Mouse (Mus musculus) c-Kit-positive CD71-positive TER-119-negative erythroid progenitor cells, embryonic 14.5 days (primary cell): ENCODE measurements around the gene Syna.

Source experiments
- DNase-seq: peaks from one replicate; pipeline ENCODE4 v3.0.0-alpha.2; 2013; ENCODE audit warnings: low read depth

Syna gene

GRCm38 (mm10) chr5:134567445-134567844 is 7.5 kb upstream of the Syna start:
- no peak for DNase-seq

DNA sequence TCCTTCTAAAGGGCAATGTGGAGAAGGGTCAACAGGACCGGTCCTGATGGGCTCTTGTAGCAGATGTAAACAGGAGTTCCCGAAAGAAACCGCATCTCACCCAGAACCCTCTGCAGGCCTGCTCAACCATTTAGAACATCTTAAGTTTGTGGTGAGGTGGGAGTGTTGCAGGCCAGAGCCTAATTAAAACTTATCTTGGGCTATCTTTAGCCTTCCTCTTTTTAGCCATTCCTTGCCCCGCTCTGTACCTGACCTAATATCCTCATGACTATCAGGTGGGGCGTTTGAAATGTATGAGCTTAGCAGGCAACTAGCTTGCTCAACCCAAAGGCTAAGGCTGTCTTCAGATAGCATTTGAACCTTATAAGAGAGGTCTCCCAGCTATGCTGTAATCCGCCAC is 5.7 kb upstream of the Syna start:
- DNase-seq = no peak

- DNase-seq = no peak
These were observed 4.3 kb upstream of the Syna start for GRCm38 (mm10) chr5:134564272-134564671.

DNA sequence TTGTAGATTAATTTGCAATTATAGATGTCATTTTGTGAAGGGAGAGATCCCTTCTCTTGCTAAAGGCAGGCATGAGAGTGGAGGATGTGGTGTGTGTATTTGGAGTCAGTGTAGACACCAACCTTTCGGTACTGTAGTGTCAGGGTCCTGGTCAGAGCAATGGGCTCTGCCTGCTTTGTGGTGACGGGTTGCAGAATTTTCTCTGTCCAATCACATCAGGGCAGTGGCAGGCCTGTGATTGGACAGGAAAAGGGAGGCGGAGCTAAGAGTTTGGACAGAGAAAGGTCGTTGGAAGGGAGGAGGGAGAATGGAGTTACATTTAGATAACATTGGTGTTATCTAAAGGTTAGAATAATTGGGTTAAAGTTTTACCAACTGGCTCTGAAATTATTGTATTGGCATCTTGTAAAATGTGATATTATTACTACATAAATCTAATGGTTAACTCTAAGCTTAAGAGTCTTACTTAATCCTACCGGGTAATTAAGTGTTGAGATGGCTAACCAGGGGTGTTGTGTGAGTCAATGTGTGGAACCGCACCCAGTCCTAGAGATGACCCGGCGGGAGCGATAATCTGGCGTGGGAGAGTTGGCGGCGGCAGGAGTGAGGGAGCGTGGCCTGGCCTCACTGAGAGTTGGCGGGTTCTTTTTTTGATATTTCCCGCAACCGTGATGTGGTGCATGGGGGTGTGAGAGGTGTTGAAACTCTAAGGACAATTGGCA is 640 bp upstream of the Syna start:
- DNase-seq = no peak

GRCm38 (mm10) chr5:134555463-134556164 is 4.4 kb downstream of the Syna start:
- no peak for DNase-seq

DNA sequence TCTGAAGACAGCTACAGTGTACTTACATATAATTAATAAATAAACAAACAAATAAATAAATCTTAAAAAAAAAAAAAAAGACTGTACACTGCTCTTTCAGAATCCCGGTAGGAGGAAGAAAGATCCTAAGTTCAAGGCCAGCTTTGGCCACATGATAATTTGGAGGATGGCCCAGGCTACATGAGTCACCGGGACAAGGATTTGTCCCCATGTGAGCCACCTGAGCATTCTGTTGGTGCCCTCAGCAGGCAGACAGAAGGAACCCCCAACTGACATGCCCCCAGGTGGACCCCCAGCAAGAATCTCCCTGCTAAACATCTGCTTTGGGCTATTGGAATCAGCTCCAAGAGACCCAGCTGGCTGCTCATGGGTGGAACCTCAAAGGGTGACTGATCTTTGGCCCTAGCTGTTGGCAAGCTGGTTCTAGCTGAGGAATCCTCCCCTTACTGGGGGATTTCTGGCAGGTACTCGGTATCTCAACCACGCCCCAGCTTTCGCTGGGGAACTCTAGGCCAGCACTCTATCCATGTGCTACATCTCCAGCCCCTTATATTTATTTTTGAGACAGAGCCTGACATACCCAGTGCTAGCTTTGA is 5.9 kb downstream of the Syna start:
- no peak for DNase-seq

- peak; percentile 79 for DNase-seq
These were observed 7.6 kb downstream of the Syna start, which contains the start of gene Clip2 for GRCm38 (mm10) chr5:134552110-134552972. Clip2 (minus strand) TSS chr5:134552434.

DNA sequence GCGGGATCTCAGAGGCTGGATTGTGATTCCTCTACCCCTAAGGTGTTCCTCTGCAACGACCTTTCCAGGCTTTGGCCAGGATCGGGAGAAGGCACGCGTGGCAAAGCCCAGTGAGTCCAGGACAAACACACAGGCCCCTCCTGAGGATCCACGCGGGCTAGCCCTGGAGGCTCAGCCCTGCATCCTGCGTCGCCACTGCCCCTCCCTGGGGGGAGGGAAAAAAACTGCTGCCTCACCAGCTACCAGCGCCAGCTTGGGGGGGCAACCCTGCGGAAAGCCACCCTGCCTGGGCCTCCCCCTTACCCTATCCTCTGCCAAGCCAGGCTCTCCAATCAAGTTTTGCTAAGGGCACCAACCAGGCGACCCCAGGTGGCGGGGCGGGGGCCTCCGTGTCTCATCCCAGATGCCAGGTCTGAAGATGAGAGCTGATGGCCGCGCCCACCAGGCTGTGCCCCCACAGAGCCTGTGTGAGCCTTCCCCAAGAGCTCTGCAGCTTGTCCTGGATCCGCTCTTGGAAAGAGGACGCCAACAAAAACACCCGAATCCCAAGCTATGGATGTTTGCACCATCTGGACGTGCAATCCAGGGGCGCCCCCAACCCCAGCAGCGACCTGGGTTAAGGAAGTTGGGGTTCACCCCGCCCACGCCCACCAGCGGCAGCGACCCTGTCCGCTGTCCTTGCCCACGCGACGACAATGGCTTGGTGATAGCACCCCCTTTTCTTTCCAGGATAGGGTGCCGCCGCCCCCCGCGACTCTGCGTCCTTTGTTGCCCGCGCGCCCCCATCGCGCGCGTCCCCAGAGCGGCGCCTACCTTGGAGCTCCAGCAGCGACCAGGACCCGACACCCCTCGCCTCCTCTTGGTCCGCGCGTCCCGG is 8.5 kb downstream of the Syna start:
- DNase-seq = no peak

DNA sequence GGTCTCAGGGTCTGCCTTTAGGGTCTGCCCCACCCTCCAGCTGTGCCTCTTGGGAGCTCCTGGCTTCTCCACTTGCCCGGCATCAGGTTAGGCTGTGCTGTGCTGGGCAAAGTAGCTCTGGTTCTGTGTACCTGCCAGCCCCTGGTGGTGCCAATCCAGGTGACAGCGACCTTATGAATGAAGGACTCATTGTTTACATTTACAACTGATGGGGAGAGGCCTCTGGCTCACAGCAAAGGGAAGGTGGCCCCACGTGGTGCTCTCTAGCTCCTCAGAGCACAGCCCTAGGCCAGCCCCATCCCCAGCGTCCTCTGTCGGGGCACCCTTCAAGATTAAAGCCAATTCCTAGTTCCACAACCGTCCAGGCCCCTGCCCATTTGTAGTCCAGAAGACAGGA is 9.1 kb downstream of the Syna start:
- DNase-seq = no peak

- no peak for DNase-seq
These were observed 10.3 kb downstream of the Syna start for GRCm38 (mm10) chr5:134549640-134550168.

DNA sequence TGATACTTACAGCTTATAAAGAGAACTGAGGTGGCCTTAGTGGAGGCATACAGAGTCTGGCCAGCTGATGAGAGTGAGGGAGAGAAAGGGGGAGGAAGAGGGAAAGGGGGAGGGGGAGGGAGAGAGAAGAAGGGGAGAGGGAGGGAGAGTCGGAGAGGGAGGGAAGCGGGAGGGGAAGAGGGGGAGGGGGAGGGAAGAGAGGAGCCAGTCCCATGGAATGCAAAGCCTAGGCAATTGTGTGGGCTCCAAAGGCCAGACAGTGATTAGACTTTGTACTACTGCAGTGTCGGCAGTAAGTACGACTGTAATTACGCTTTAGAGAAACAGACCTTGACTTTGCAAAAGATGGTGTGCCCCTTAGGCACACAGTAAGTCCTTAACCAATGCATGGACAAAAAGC is 11.7 kb downstream of the Syna start:
- no peak for DNase-seq

GRCm38 (mm10) chr5:134546790-134547189 is 13.2 kb downstream of the Syna start:
- DNase-seq = no peak

- peak; percentile 23 for DNase-seq
These were observed 14.7 kb downstream of the Syna start for GRCm38 (mm10) chr5:134545242-134545629.

DNA sequence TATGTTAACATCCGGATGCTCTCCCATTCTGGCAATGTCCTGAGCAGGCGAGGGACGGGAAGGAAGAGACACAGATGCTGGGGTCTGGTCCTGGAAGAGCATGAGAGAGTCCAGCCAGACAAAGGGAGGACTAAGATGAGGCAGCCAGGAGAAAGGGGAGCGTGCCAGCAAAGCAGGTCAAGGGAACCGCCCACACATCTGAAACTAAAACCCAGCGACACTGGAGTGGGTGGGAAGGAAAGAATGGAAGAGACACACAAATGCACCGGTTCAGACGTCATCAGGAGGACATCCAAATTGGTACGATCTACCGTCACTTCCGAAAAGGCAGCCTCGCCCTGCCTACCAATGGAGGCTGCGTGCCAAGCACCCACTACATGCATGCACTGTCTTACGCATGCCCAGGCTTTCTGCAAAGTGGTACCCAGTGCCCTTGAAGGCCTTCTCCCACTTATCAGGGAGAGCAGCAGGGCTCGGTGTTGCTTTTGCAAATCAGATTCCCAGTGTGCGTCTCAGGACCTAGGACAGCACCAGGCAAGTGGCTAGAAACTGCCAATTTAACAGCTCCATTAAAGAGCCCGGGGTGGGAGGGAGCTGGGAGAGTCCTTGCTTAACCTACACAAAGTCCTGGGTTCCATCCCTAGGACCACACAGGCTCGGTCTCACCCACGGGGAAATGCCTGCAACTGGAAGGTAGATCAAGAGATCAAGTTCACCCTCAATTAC is 15.3 kb downstream of the Syna start:
- no peak for DNase-seq

- DNase-seq = no peak
These were observed 18.3 kb downstream of the Syna start for GRCm38 (mm10) chr5:134541640-134542039.

DNA sequence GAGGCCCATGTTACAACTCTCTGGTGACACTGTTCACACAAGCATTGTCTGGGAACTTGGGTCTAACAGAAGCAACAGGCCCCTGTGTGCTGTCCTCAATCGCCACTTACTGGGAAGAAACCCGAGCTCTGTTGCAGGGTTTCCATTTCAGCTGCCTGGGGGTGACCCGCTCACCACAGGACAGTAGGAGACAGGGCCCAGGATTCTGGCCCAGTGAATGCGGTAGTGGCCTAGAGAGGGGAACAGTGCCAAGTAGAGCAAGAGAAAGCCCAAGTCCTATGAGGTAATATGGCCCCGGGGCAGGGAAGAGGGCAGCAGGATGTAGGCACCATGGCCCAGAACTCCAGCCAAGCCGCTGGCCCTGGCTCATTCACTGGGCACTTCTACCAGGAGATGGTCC is 19.1 kb downstream of the Syna start:
- no peak for DNase-seq

- DNase-seq = no peak
These were observed 20.1 kb downstream of the Syna start for GRCm38 (mm10) chr5:134539891-134540290.

DNA sequence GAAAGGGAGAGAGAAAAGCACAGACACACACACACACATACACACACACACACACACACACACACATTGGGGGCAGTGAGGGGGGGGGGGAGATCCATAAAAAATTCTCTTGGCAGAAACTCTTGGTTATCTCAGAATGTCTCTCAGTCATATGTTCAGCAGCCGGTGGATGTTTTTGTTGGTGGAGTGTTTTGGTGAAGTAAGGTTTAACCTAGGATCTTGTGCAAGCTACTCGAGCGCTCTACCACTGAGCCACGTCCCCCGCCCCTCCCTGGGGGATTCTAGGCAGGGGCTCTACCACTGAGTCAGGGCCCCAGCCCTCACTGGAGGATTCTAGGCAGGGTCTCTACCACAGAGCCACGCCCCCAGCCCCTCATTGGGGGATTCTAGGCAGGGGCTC is 23.9 kb downstream of the Syna start:
- DNase-seq = no peak

GRCm38 (mm10) chr5:134532417-134532816 is 27.6 kb downstream of the Syna start:
- DNase-seq = no peak

- DNase-seq = no peak
These were observed 28.4 kb downstream of the Syna start for GRCm38 (mm10) chr5:134531585-134531984.
